Mouse (Mus musculus): ENCODE results near the gene Gm19345. TPM values are rescaled to one million over a fixed set of nuclear protein-coding genes. Genes with fewer than 3 reads are reported as not detected.
A peak's percentile ranks its signal among the peaks of the same experiment; 100 is the strongest.

Gm19345 gene
- polyA plus RNA-seq, 1 experiment from 2014 or later = 0.42 TPM

- H3K36me3 ChIP-seq (ENCODE audit: control insufficient read depth, insufficient read depth, low read length) = no peaks in the 10 kb centered on the region
- peaks cover 11% of the 10 kb centered on the region; the same call in 1 of the 2 replicates for H3K27me3 ChIP-seq (replicated peaks; ENCODE audit: control insufficient read depth, insufficient read depth, low read length)
- under 1% methylated on average over 28 of the region's 28 CpGs for WGBS
- peaks cover 5% of the 10 kb centered on the region; the same call in 1 of the 2 replicates for H3K9me3 ChIP-seq (ENCODE audit: control insufficient read depth, low read length)
- peak; percentile 56; the same call in 1 of the 2 replicates for ATAC-seq (replicated peaks; ENCODE audit: low FRiP score, low TSS enrichment, low read depth)
- peak; percentile 84 for DNase-seq (ENCODE audit: low spot score)
- peak overlapping the region; percentile 61 for H3K4me2 ChIP-seq (ENCODE audit: low read length)
- H3K4me3 ChIP-seq (ENCODE audit: low read depth, low read length) = peak overlapping the region; percentile 36
- peaks cover 28% of the 10 kb centered on the region for H3K4me1 ChIP-seq (replicated peaks; ENCODE audit: control insufficient read depth, insufficient read depth, low read length)
- H3K9ac ChIP-seq (ENCODE audit: low read length) = peak overlapping the region; percentile 25; the same call in 1 of the 2 replicates
- peak overlapping the region; percentile 69; the same call in 1 of the 2 replicates for H3K27ac ChIP-seq (ENCODE audit: low read depth)
Observed at GRCm38 (mm10) chr7:19816224-19816771, 35.5 kb upstream of the Gm19345 start.

DNA sequence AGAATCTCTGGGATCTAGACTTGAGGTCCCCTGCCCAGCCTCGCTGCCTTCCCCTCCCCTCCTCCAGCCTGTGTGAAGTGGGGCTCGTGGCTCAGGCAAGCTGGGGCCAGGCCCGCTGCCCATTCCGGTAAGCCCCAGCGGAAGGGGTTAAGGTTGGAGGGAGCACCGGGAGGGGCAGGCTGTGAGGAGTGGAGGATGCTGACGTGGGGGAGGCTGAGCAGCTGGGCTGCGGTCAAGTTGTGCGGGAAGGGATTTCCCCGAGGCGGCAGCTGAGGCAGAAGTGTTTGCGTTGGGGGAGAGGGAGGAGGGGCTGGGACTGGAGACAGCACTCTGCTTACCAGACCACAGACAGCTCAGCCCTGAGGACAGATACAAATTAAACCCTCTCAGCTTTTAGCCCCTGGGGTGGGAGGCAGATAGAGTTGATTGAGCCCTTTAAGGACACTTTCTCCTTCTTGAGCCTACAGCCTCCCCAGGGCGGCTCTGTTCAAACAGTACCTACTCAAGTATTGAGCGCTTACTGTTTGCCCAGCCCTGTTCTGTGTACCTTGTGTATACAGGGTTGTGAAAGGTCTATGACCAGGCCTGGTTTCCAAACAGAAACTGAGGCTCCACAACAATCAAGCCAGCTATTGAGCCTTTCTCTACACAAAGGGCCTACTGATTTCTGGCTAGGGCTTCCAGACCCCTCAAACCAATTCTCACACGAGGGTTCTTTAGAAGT lies 34.3 kb upstream of the Gm19345 start:
- no peaks in the 10 kb centered on the region for H3K36me3 ChIP-seq (ENCODE audit: control insufficient read depth, insufficient read depth, low read length)
- H3K9me3 ChIP-seq (ENCODE audit: control insufficient read depth, low read length) = peaks cover 5% of the 10 kb centered on the region; the same call in 1 of the 2 replicates
- peak overlapping the region; percentile 61 for H3K4me2 ChIP-seq (ENCODE audit: low read length)
- H3K9ac ChIP-seq (ENCODE audit: low read length) = 0 out of 2 replicates have a peak overlapping the region, but pooled peaks have one; percentile 11
- ATAC-seq (replicated peaks; ENCODE audit: low FRiP score, low TSS enrichment, low read depth) (peak; percentile 57), DNase-seq (ENCODE audit: low spot score) (peak; percentile 77)
- WGBS = 4% methylated on average over 15 of the region's 15 CpGs
- H3K27me3 ChIP-seq (replicated peaks; ENCODE audit: control insufficient read depth, insufficient read depth, low read length) = peaks cover 8% of the 10 kb centered on the region; the same call in 1 of the 2 replicates
- H3K4me1 ChIP-seq (replicated peaks; ENCODE audit: control insufficient read depth, insufficient read depth, low read length) = peaks cover 30% of the 10 kb centered on the region
- peak overlapping the region; percentile 69 for H3K27ac ChIP-seq (ENCODE audit: low read depth)
- peak overlapping the region; percentile 36 for H3K4me3 ChIP-seq (ENCODE audit: low read depth, low read length)

- Histone ChIP-seq H3K9ac (ENCODE audit: low read length) (no peak overlapping the region), H3K36me3 (ENCODE audit: control insufficient read depth, insufficient read depth, low read length) (no peaks in the 10 kb centered on the region), H3K4me3 (ENCODE audit: low read depth, low read length) (no peak overlapping the region), H3K27ac (ENCODE audit: low read depth) (no peak overlapping the region), H3K9me3 (ENCODE audit: control insufficient read depth, low read length) (peaks cover 5% of the 10 kb centered on the region; the same call in 1 of the 2 replicates), H3K4me2 (ENCODE audit: low read length) (no peak overlapping the region), H3K4me1 (replicated peaks; ENCODE audit: control insufficient read depth, insufficient read depth, low read length) (peaks cover 38% of the 10 kb centered on the region), H3K27me3 (replicated peaks; ENCODE audit: control insufficient read depth, insufficient read depth, low read length) (peaks cover 8% of the 10 kb centered on the region; the same call in 1 of the 2 replicates)
- no peak for DNase-seq (ENCODE audit: low spot score)
- 62% methylated on average over 5 of the region's 5 CpGs for WGBS
- ATAC-seq (replicated peaks; ENCODE audit: low FRiP score, low TSS enrichment, low read depth) = no peak
Observed at GRCm38 (mm10) chr7:19818440-19818839, 33.4 kb upstream of the Gm19345 start.

GRCm38 (mm10) chr7:19818875-19819274 lies 32.9 kb upstream of the Gm19345 start:
- peaks cover 8% of the 10 kb centered on the region; the same call in 1 of the 2 replicates for H3K27me3 ChIP-seq (replicated peaks; ENCODE audit: control insufficient read depth, insufficient read depth, low read length)
- H3K9ac ChIP-seq (ENCODE audit: low read length) = no peak overlapping the region
- H3K4me1 ChIP-seq (replicated peaks; ENCODE audit: control insufficient read depth, insufficient read depth, low read length) = peaks cover 42% of the 10 kb centered on the region
- H3K36me3 ChIP-seq (ENCODE audit: control insufficient read depth, insufficient read depth, low read length) = no peaks in the 10 kb centered on the region
- peaks cover 5% of the 10 kb centered on the region; the same call in 1 of the 2 replicates for H3K9me3 ChIP-seq (ENCODE audit: control insufficient read depth, low read length)
- no peak for ATAC-seq (replicated peaks; ENCODE audit: low FRiP score, low TSS enrichment, low read depth)
- no peak for DNase-seq (ENCODE audit: low spot score)
- H3K4me2 ChIP-seq (ENCODE audit: low read length) = no peak overlapping the region
- H3K27ac ChIP-seq (ENCODE audit: low read depth) = no peak overlapping the region
- WGBS = 72% methylated on average over 7 of the region's 7 CpGs
- no peak overlapping the region for H3K4me3 ChIP-seq (ENCODE audit: low read depth, low read length)

- H3K27ac ChIP-seq (ENCODE audit: low read depth) = no peak overlapping the region
- H3K9me3 ChIP-seq (ENCODE audit: control insufficient read depth, low read length) = peaks cover 5% of the 10 kb centered on the region; the same call in 1 of the 2 replicates
- H3K9ac ChIP-seq (ENCODE audit: low read length) = no peak overlapping the region
- WGBS = 73% methylated on average over 3 of the region's 3 CpGs
- H3K4me1 ChIP-seq (replicated peaks; ENCODE audit: control insufficient read depth, insufficient read depth, low read length) = peaks cover 51% of the 10 kb centered on the region
- DNase-seq (ENCODE audit: low spot score) (no peak), ATAC-seq (replicated peaks; ENCODE audit: low FRiP score, low TSS enrichment, low read depth) (no peak)
- no peak overlapping the region for H3K4me3 ChIP-seq (ENCODE audit: low read depth, low read length)
- no peak overlapping the region for H3K4me2 ChIP-seq (ENCODE audit: low read length)
- peaks cover 8% of the 10 kb centered on the region; the same call in 1 of the 2 replicates for H3K27me3 ChIP-seq (replicated peaks; ENCODE audit: control insufficient read depth, insufficient read depth, low read length)
- no peaks in the 10 kb centered on the region for H3K36me3 ChIP-seq (ENCODE audit: control insufficient read depth, insufficient read depth, low read length)
Observed at GRCm38 (mm10) chr7:19820347-19821048, 31.3 kb upstream of the Gm19345 start.

DNA sequence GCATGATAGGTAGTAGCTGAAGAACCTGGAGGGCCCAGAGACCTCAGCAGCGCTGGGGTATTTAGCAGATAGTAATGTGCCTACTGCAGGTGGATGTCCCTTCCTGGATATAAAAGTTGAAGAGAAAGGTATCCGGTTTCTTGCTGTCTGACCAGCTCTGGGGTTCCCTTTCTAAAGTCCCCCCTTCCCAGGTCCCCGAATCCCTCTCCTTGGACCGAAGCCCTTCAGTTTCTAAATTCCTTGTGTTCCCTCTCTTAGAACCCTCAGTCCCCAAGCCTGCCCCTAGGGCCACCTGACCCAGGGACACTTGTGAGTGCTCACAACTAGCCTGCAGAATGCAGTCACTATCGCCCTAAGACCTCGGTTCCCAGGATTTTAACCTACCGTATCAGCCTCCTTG lies 30.2 kb upstream of the Gm19345 start:
- Histone ChIP-seq H3K36me3 (ENCODE audit: control insufficient read depth, insufficient read depth, low read length) (no peaks in the 10 kb centered on the region), H3K4me3 (ENCODE audit: low read depth, low read length) (peak overlapping the region; percentile 51; the same call in 1 of the 2 replicates), H3K9ac (ENCODE audit: low read length) (no peak overlapping the region), H3K27me3 (replicated peaks; ENCODE audit: control insufficient read depth, insufficient read depth, low read length) (peaks cover 8% of the 10 kb centered on the region; the same call in 1 of the 2 replicates), H3K9me3 (ENCODE audit: control insufficient read depth, low read length) (peaks cover 5% of the 10 kb centered on the region; the same call in 1 of the 2 replicates), H3K27ac (ENCODE audit: low read depth) (no peak overlapping the region), H3K4me2 (ENCODE audit: low read length) (peak overlapping the region; percentile 81), H3K4me1 (replicated peaks; ENCODE audit: control insufficient read depth, insufficient read depth, low read length) (peaks cover 46% of the 10 kb centered on the region)
- WGBS = 61% methylated on average over 7 of the region's 7 CpGs
- no peak for DNase-seq (ENCODE audit: low spot score)
- no peak for ATAC-seq (replicated peaks; ENCODE audit: low FRiP score, low TSS enrichment, low read depth)

- ATAC-seq (replicated peaks; ENCODE audit: low FRiP score, low TSS enrichment, low read depth) (no peak), DNase-seq (ENCODE audit: low spot score) (no peak)
- peaks cover 41% of the 10 kb centered on the region for H3K4me1 ChIP-seq (replicated peaks; ENCODE audit: control insufficient read depth, insufficient read depth, low read length)
- peaks cover 5% of the 10 kb centered on the region; the same call in 1 of the 2 replicates for H3K9me3 ChIP-seq (ENCODE audit: control insufficient read depth, low read length)
- H3K36me3 ChIP-seq (ENCODE audit: control insufficient read depth, insufficient read depth, low read length) = no peaks in the 10 kb centered on the region
- H3K4me2 ChIP-seq (ENCODE audit: low read length) = peak overlapping the region; percentile 81
- H3K27ac ChIP-seq (ENCODE audit: low read depth) = peak overlapping the region; percentile 88
- H3K4me3 ChIP-seq (ENCODE audit: low read depth, low read length) = peak overlapping the region; percentile 51
- WGBS = 9% methylated on average over 16 of the region's 20 CpGs
- H3K27me3 ChIP-seq (replicated peaks; ENCODE audit: control insufficient read depth, insufficient read depth, low read length) = peaks cover 8% of the 10 kb centered on the region; the same call in 1 of the 2 replicates
- peak overlapping the region; percentile 66 for H3K9ac ChIP-seq (ENCODE audit: low read length)
Observed at GRCm38 (mm10) chr7:19822193-19822592, 29.6 kb upstream of the Gm19345 start.

- peak within 1 kb of the TSS; percentile 88 for H3K27ac ChIP-seq (ENCODE audit: low read depth)
- H3K9me3 ChIP-seq (ENCODE audit: control insufficient read depth, low read length) = peaks cover 5% of the 10 kb centered on the region; the same call in 1 of the 2 replicates
- DNase-seq (ENCODE audit: low spot score) (peak; percentile 73), ATAC-seq (replicated peaks; ENCODE audit: low FRiP score, low TSS enrichment, low read depth) (peak; percentile 21; the same call in 1 of the 2 replicates)
- H3K36me3 ChIP-seq (ENCODE audit: control insufficient read depth, insufficient read depth, low read length) = no peaks in the 10 kb centered on the region
- H3K9ac ChIP-seq (ENCODE audit: low read length) = peak within 1 kb of the TSS; percentile 66
- H3K4me3 ChIP-seq (ENCODE audit: low read depth, low read length) = peak within 1 kb of the TSS; percentile 51
- H3K4me2 ChIP-seq (ENCODE audit: low read length) = peak within 1 kb of the TSS; percentile 81
- H3K27me3 ChIP-seq (replicated peaks; ENCODE audit: control insufficient read depth, insufficient read depth, low read length) = peaks cover 8% of the 10 kb centered on the region; the same call in 1 of the 2 replicates
- H3K4me1 ChIP-seq (replicated peaks; ENCODE audit: control insufficient read depth, insufficient read depth, low read length) = peaks cover 36% of the 10 kb centered on the region
- WGBS = 3% methylated on average over 31 of the region's 42 CpGs
Observed at GRCm38 (mm10) chr7:19822604-19823058, 29.2 kb upstream of the Gm19345 start, which contains the start of gene Bcl3. Bcl3 (minus strand) TSS chr7:19822770.

All from intestine, embryonic 14.5 days (tissue).